Mouse (Mus musculus) activated CD4-positive, CD25-positive, alpha-beta regulatory T cell, adult 4 months (primary cell): ENCODE measurements around the gene Nptx2. TPM values are rescaled to one million over a fixed set of nuclear protein-coding genes. Genes with fewer than 3 reads are reported as not detected.

Source experiments
- ATAC-seq: one replicate; pipeline ENCODE4 v1.8.0; 2017
- polyA plus RNA-seq, 2 experiments: library from polyadenylated mRNA; unstranded; fragments of 100-300 nt; shearing (Covaris generic); gene quantifications; one replicate each; pipeline ENCODE4 v1.2.1; 2017

Nptx2 gene
- not detected for polyA plus RNA-seq

DNA sequence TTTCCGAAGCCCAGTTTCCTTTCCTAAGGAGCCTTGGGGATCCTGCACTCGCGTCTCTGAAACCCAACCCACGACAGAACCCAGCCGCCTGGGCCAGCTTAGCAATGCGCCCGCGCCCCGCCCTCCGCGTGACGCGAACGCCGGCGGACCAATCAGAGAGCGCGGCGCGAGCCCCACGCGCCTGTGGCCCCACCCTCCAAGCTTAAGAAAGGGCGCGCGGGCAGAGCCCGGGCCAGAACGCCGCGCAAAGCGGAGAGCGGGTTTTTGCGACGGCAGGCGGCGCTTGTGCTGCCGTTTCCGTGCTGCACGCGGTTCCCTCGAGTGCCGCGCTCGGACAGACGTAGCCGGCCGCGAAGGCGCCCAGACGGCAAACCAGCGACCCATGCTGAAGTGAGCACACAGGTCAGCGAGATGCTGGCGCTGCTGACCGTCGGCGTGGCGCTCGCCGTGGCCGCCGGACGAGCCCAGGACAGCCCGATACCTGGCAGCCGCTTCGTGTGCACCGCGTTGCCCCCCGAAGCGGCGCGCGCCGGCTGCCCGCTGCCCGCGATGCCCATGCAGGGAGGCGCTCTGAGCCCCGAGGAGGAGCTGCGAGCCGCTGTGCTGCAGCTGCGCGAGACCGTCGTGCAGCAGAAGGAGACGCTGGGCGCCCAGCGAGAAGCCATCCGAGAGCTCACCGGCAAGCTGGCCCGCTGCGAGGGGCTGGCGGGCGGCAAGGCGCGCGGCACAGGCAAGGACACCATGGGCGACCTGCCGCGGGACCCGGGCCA, at the start of gene Nptx2:
TSS of gene Nptx2 (plus strand) at position 250 of the 770 bp plus-strand sequence.
- no peak for ATAC-seq

DNA sequence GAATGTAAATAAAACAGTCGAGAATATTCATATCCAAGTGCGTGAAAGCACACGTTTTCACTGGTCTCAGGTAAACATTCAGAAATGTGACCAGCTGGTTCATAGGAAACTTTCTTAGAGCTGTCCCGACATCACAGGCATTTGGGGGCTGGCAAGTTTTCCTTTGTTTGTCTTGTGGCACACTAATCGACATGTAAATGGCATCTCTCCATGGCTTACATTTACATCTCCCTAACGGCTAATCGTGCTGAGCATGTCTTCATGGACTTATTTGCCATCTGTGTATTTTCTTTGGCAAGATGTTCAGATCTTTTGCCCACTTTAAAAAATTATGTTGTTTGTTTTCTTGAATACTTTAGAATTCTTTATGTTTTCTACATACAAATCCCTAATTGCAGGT, 49.2 kb upstream of the Nptx2 start:
- no peak for ATAC-seq

DNA sequence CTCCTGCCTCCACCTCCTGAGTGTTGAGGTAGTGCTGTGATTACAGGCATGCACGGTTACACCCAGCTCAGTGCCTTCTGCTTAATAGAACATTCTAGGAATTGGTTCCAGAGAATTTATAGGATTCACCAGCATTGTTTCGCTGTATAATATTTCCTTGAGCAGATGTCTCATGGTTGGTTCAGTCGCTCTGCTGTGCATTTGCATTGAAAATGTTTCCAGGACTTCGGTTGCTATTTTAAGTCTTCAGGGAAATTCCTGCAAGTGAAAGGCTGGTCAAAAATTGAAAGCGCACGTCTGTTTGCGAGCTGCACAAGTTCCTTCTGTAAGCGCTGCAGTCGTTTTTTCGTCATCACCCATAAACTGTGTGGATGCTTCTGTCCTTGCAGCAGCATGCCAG, 41.5 kb upstream of the Nptx2 start:
- ATAC-seq = no peak

DNA sequence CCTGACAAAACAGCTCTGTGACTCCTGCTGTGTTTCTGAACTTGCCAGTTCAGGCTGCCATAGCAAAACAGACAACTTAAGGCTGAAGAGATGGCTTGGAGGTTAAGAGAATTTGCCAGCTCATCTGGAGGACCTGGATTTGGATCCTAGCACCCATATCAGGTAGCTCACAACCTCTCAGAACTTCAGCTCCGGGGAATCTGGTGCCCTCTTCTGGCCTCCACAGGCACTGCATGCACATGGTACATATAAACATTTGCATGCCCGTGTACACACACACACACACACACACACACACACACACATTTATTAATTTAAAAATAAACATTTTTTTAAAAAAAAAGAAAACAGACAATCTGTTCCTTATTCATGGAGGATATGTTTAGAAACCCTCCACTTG, 40.0 kb upstream of the Nptx2 start:
- ATAC-seq = no peak

DNA sequence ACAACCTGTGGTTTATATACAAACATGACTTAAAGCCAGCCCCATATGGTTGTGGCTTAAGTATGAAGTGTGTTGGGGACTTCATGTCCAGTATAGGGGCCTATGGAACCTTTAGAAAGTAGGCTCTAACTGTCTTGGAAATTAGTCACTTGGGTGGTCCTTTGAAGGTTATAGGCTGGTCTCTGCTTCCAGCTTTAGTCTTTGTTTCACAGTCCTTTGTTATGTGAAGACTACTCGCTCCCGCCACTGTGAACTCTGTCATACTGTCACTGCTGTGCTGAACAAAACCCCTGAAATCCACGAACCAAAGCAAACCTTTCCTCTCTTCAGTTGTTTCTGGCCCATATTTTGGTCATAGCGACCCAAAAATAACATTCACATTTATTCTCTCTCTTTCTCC, 39.5 kb upstream of the Nptx2 start:
- ATAC-seq = no peak

DNA sequence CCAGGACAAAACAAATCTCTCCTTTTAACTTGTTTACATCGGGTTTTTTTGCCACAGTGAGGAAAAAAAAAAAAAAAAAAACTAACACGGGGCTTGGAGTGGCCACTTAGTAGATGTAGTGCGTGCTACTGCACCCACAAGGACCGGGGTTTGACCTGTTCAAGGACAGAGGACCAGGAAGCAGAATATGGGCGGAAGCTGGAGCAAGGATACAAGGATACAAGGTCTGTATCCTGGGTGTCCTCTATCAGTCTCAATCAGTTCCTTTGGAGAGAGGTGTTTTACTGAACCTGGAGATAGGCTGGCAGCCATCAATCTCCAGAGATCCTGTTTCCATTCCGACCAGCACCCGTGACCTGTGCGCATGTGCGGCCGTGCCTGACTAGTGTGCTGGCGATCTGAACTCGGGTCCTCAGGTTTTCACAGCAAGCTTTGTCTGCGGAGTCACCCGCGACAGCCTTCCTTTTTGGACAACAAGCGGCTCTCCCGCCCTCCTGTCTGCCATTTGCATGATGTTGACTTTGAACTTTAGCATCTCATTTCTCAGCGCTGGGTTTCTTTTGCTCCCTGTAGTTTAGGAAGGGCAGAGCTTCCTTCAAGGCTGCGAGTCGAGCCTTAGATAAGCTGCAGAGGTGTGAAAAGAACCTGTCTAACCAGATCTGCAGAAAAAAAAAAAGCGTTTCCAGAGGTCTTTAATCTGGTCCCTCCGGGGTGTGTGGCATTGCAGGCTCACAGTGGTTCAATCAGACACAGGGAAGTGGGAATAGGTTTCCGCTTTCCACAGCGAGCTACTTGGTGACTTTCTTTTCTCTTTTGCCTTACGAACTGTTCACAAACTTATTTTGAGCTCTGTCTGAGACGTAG, 38.8 kb upstream of the Nptx2 start:
- no peak for ATAC-seq

DNA sequence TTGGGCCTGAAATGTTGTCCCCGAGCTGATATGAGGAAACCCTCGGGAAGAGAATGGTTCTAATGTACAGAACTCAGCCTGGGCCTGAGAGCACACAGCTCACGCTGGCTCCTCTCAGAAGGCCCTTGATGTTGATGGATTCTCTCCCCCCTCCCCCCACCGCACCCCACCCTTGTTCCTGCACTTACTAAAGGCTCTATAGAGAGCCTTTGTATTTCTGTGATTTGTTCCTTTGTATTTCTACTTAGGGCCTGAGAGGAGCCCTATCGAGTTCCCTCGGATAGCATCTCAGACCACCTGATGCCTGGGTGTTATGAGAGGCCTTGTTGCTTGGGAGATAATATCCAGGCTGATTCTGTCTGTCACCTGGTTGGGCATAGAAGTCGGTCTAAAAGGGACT, 36.3 kb upstream of the Nptx2 start:
- no peak for ATAC-seq

DNA sequence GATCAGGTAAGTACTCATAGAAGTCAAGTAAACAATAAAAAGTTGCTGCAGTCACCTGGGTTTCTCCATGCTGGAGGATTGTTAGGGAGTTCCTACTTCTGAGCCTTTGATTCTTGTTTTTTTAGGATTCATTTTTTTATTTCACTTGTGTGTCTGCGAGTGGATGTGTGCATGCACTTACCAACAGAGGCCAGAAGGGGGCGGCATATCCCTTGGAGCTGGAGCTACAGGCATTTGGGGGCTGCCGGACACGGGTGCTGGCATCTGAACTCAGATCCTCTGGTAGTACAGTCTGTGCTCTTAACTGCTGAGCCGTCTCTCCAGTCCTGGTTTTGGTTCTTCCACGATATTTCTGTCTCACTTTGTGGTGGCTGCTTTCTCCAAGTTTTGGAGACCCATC, 31.0 kb upstream of the Nptx2 start:
- no peak for ATAC-seq

DNA sequence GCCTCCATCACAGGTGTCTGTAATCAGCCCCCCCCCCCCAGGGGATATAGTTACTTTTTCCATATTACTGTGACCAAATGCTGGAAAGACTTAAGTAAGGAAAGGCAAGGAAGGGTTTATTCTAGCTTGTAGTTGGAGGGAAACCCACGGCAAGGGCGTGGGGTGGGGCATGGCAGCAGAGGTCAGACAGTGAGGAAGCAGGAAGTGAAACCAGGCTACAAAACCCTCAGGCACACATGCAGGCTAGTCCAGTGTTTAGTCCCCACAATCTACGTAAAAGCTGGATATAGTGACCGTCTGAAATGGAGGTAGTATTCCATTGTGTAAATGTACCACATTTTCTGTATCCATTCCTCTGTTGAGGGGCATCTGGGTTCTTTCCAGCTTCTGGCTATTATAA, 30.5 kb upstream of the Nptx2 start:
- ATAC-seq = no peak

DNA sequence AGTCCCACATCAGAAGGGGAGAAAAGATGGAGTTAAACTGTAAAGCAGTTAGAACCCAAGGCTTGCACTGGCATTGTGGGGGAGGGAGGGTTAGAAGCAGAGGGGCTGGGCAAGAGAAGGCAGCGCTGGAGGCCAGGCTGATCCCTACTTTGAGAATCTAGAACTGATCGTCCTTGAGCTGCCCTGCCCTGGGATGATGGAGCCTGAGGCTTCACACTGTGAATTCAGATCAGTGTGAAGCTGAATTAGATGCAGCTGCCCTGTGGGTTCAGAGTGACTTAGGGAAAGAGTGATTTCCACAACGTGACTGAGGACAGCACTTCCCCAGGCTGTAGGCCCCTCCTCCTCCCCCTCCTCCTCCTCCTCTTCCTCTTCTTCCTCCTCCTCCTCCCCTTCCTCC, 25.6 kb upstream of the Nptx2 start:
- ATAC-seq = no peak

DNA sequence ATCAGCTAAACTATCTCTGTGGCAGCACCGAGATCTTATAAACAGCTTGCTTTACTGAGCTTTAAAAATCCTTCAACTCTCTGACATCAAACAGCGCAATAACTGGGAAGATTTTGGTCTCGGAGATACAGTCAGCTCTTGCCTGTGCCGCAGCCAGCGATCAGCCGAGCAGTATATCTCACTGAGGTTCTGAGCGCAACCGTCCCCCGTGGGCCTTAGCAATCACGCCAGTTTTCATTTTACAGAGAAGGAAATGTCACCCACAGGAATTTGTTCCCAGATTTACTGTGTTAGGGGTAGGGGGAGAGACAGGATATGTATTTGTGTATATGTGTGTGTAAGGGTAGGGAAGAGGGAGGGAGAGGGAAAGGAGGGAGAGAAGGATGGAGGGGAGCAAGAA, 20.9 kb upstream of the Nptx2 start:
- no peak for ATAC-seq

DNA sequence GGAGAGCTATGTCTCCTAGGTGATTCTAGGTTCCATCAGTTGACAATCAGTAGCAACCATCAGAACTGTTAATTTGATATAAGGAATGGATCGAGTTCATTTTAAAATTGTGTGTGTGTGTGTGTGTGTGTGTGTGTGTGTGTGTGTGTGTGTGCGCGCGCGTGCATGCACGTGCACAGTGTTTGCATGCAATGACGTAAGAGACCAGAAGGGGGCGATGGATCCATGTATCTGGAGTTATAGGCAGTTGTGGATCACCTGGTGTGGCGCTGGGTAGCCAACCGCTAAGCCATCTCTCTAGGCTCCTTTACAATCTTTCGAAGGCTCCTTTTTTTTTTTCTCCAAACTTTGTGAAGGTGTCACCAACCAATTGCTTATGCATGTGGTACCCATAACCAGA, 16.6 kb upstream of the Nptx2 start:
- no peak for ATAC-seq

DNA sequence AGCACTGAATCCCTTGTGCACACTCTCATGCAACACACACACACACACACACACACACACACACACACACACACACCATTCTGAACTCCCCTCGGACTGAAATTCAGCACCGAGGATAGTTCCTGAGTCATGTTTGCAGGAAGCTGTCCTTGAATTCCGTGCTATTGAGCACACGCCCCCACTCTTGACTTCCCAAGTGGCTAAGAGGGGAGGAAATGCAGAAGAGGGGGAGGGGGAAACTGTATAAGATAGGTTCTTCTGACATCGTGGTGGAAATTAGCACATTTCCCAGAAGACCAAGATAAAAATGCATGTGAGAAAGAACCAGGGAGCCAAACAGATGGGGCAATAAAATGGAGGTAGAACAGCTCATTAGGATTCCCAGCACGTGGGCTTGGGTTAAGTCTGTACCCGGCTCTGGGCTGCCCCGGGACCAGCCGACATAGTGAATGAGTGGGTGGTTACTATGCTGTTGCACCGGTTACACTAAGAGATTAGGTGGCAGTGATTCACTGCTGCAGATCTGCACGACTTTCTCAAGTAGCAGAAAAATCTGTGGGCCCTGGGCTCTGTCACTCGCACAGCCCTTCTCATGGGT, 2.9 kb upstream of the Nptx2 start:
- ATAC-seq = no peak

DNA sequence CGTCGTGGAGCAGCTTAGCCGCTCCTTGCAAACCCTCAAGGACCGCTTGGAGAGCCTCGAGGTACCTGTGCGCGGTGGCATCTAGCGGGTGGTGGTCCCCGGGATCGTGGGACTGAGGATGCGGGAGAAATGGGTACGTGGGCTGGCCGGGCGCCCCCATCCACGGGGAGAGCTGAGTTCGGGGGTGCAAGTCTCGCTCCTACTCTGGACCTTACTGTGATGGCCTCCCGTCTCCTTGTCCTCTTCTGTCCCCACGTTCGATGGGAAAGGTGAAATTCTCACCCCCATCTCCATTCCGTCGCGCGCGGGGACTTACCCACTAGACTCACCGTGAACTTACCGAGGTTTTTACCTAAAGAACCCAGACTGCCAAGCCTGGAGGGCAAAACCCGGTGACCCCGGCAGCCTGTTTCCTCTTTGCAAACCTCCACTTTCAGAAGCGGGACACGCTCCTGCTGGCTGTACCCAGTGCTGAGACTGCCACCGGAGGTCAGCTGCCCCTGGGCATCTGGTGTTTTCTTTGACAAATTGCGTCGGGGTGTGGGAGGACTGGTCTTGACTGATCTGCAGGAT, 807 bp downstream of the Nptx2 start:
- ATAC-seq = no peak

DNA sequence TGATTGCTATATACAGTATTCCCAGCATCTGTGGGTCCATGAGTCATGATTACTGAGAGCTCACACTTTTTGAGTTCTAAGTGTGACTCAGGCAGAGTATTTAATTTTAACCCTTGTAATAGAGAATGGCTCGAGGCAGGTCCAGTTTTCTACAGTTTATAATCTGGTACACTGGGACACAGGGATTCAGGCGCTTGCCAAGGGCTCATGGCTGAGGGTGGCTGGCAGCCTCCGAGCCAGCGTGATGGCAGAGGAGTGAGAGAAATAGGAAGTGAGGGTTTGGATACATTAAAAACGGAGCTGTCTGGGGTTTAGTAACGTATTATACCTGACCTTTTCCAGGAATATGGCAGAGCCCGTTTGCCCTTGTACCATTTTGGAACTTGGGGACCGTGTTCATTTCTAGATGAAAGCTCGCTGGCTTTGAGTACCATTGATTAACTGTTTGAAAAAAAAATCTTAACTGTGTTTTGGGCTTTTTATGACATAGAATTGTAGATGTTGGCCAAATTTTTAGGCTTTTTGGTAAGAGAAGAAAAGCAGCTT, 1.7 kb downstream of the Nptx2 start:
- no peak for ATAC-seq

DNA sequence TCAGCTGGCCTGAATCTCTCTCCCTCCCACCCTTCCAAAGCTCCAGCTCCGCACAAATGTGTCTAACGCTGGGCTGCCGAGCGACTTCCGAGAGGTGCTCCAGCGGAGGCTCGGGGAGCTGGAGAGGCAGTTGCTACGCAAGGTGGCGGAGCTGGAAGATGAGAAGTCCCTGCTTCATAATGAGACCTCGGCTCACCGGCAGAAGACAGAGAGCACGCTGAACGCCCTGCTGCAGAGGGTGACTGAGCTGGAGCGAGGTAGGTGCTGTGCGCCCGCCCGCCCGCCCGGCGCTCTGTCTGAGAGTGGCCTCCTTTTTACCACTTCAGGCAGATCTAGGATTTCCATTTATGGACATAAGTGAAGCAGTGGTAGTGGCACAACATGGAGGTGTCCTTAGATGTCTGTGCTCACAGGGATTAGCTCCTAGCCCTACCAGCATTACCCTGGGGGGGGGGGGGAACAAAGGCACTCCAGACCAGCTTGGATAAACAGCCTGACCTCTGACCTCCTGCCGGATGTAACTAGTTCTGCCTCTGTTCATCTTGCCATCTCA, 2.5 kb downstream of the Nptx2 start:
- ATAC-seq = no peak

DNA sequence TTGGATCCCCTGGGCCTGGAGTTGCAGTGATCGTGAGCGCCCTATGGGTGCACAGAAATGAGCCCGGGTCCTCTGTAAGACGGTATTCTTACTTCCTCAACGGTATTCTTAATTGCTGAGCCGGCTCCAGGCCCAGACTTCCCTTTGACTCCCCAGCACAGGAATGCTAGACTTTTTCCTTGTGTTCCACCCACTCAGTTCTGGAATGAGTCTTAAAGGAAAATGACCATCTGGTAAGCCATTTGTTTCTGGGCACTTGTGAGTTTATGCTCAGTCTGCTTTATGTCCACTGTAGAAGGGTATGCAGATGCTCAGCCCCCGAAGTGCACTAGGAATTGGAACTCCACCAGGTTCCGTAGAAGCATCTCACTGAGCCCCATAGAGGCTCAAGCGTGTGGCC, 4.3 kb downstream of the Nptx2 start:
- ATAC-seq = no peak

DNA sequence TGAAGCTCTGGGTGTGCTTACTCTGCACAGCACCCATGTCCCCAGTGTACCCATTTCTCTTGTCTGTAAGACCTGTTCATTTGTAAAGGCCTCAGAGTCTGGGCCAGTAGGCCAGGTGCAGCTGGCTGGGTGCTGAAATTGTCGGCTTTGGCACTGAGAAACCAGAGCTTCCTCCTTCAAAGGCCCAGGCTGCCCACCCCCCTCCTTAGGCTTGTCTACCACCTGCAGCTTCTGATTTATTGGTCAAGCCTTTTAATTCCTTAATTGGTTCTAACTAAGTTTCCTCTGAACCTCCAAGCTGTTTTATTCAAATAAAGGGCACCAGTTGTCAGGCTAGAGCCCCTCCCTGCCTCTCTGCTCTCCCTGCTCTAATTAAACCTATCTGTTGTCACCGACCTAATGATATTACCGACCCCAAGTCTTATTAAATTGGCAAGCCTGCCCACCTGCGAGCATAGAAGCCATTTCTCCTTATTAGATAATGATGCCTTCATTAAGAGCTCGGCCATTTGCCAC, 5.0 kb downstream of the Nptx2 start:
- ATAC-seq = no peak

DNA sequence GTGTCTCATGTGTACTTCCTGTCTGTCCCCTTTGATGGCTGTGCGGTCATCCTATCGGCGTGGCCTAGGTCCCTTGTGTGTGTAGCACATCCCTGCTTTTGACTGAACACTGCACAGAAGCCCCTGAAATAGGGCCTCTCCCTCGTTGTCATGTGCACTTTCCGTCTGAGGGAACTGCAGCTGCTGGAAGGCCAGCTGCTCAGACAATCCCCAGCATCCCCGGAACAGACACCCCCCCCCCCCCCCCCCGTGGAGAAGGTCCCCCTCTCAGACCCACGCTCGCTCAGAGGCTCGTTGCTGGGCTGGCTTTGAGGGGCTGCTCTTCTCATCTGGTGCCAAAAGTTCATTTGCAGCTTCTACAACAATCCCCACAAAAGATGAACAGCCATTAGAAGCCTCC, 11.0 kb downstream of the Nptx2 start:
- ATAC-seq = no peak

DNA sequence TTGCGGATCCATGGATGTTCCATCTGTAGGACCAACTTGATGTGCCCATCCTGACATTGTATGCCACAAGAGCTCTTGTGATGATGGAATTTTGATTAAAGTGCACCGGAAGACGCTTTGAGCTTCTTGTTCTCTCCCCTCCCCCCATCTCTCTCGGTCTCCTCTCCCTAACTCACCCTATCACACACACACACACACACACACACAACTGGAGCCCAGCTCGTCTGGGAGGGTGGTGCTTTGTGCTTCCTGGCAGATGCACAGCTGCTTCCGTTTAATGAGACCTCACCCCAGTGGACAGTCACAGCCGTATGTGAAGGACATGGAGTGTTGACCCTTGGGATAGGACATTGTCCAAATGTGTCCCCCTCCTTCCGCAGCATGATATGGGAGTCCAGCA, 11.7 kb downstream of the Nptx2 start:
- ATAC-seq = no peak

DNA sequence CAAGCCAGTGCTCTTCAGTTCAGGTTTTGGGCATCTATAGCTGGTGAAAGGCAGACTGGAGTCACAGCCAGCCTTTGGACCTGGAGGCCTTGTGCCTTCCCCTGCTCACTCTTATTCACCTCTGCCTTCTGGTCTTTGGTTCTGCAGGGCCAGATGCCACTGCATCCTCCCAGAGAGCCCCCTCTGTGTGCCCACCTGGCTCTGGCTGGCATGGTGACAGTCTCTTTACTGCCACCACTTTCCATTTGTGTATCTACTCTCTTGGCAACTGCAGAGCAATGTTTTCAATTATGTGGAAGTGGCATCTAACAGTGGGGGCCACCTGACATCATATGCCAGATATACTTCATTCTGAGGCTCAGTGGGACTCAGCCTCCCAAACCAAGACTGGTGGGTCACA, 12.8 kb downstream of the Nptx2 start:
- ATAC-seq = no peak

DNA sequence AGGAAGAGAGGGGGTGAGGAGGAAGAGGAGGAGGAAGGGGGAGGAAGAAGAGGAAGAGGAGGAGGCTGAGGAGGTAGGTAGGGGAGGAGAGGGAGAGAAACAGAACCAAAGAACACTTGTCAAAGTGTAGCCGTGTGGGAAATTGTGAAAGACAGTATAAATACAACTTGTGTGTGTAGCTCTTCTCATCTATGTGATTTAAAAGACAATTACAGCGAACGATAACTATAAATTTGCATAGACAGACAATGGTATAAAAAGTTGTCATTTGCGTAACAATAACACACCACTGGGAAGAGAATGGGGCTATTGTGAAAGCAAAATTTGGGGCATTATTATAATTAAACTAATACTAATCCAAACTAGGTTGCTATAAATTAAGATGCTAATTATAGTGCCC, 20.0 kb downstream of the Nptx2 start:
- ATAC-seq = no peak

DNA sequence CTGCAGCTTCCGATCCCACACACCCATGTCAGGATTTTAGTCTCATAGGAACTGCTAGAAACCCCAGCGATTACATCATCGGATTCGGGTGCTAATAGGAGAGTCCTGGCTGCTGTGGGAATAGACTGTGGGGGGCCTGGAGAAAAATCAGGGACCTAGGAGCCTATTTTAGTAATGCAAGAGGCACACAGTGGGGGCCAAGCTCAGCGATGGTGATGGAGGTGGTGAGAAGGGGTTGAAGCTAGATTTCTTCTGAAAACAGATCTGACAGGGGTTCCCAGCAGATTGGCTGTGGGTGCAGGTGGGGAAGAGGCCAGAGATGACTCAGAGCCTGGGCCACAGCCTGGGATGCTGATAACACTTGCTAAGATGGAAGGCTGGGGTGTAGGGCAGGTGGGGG, 39.4 kb downstream of the Nptx2 start:
- no peak for ATAC-seq
